Mouse (Mus musculus) embryonic facial prominence, embryonic 14.5 days (tissue): Measurements from ENCODE around the gene Rasl11b. TPM values are rescaled to one million over a fixed set of nuclear protein-coding genes. Genes with fewer than 3 reads are reported as not detected.

Source experiments
- ATAC-seq: fragments of 200-750 bp; cut with Nextera tagmentation; 2 replicates; pipeline ENCODE4 v1.8.0; 2017; ENCODE audit warnings: low read depth, moderate number of reproducible peaks, moderate TSS enrichment
- DNase-seq: peaks from one replicate; pipeline ENCODE4 v3.0.0-alpha.2; 2015; ENCODE audit warnings: low spot score
- H3K27ac ChIP-seq: fragments of 300-500 bp; sonication (generic); replicated peaks from 2 replicates; pipeline ENCODE4 v1.5.1; 2014; ENCODE audit warnings: low read depth, mild to moderate bottlenecking, low read length, moderate library complexity
- H3K27me3 ChIP-seq: fragments of 300-500 bp; sonication (generic); replicated peaks from 2 replicates; pipeline ENCODE4 v1.6.1; 2014; ENCODE audit warnings: low read length; ENCODE audit not compliant: control insufficient read depth, insufficient read depth
- H3K36me3 ChIP-seq: fragments of 300-500 bp; sonication (generic); 2 replicates; pipeline ENCODE4 v1.6.1; 2014; ENCODE audit warnings: low read length, mixed read lengths; ENCODE audit not compliant: control insufficient read depth, insufficient read depth
- H3K4me1 ChIP-seq: fragments of 300-500 bp; sonication (generic); 2 replicates; pipeline ENCODE4 v1.6.1; 2014; ENCODE audit warnings: antibody characterized with exemption, low read length; ENCODE audit not compliant: control insufficient read depth, insufficient read depth
- H3K4me2 ChIP-seq: fragments of 300-500 bp; sonication (generic); 2 replicates; pipeline ENCODE4 v1.6.1; 2014; ENCODE audit warnings: low read depth, mild to moderate bottlenecking, low read length, moderate library complexity, mixed read lengths
- H3K4me3 ChIP-seq: fragments of 300-500 bp; sonication (generic); 2 replicates; pipeline ENCODE4 v1.5.1; 2014; ENCODE audit warnings: low read depth, mild to moderate bottlenecking, low read length
- H3K9ac ChIP-seq: fragments of 300-500 bp; sonication (generic); 2 replicates; pipeline ENCODE4 v1.6.1; 2014; ENCODE audit warnings: low read depth, mild to moderate bottlenecking, low read length, moderate library complexity, mixed read lengths
- H3K9me3 ChIP-seq: fragments of 300-500 bp; sonication (generic); 2 replicates; pipeline ENCODE4 v1.6.1; 2016; ENCODE audit warnings: low read length; ENCODE audit not compliant: control insufficient read depth
- WGBS: fragments of 180-500 bp; shearing (Covaris S2); extraction: QIAGEN DNeasy Blood & Tissue Kit; methylation state at CpG from one replicate; pipeline ENCODE4 v1.1.7; 2014; 5-methylcytosine and 5-hydroxymethylcytosine counted together
- polyA plus RNA-seq: library from polyadenylated mRNA; unstranded; fragments of >200 nt; fragmentation: Nextera tagmentation; extraction: Ambion mirVana; gene quantifications from 2 replicates; pipeline ENCODE4 v1.2.1, GENCODE M21; 2014

Gene Rasl11b
- polyA plus RNA-seq, 1 experiment from 2014 or later = 62.9 TPM

DNA sequence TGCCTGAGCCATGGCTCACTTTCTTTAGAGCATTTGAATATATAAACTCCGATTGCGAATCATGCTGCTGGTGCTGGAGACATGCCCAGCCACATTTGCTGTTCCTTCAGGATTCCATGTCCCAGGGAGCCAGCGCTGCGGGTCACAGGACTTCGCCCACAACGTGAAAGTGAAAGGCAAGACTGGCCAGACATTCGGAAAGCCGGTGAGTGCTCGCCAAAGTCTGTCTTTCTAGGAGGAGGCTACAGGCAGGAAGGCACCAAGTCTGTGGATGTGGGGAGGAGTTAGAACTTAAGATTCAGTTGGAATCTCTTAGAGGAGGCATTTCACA lies 5.0 kb upstream of the Rasl11b start:
- Histone ChIP-seq H3K4me2 (peak overlapping the region; percentile 28), H3K4me1 (peaks cover 36% of the 10 kb centered on the region), H3K27ac (peak overlapping the region; percentile 30; the same call in 1 of the 2 replicates), H3K4me3 (no peak overlapping the region), H3K9ac (no peak overlapping the region), H3K9me3 (no peaks in the 10 kb centered on the region), H3K36me3 (no peaks in the 10 kb centered on the region), H3K27me3 (no peaks in the 10 kb centered on the region)
- 38% methylated on average over 9 of the region's 9 CpGs for WGBS
- peak; percentile 41 for DNase-seq
- ATAC-seq = no peak

DNA sequence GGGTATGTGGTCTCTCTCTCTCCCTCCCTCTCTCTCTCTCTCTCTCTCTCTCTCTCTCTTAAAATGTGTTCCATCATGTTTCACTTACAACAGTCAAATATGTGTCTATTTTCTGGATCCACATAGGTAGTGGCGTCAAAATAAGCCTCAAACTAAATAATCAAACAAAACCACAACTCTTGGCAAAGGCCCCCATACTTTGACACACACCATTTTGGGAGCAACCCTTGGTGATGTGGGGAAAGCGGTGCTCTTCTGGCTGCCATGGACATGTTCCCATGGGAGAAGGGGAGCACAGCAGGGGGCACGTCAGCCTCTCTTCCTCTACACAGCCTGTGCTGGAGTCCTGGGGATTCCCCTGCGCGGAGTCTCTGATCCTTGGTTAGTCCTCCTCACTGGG lies 4.2 kb upstream of the Rasl11b start:
- no peak overlapping the region for H3K27ac ChIP-seq
- no peak overlapping the region for H3K4me2 ChIP-seq
- WGBS = 65% methylated on average over 5 of the region's 5 CpGs
- no peaks in the 10 kb centered on the region for H3K9me3 ChIP-seq
- H3K4me1 ChIP-seq = peaks cover 36% of the 10 kb centered on the region
- DNase-seq = peak; percentile 26
- no peak overlapping the region for H3K9ac ChIP-seq
- no peak for ATAC-seq
- H3K27me3 ChIP-seq = no peaks in the 10 kb centered on the region
- H3K36me3 ChIP-seq = no peaks in the 10 kb centered on the region
- no peak overlapping the region for H3K4me3 ChIP-seq

DNA sequence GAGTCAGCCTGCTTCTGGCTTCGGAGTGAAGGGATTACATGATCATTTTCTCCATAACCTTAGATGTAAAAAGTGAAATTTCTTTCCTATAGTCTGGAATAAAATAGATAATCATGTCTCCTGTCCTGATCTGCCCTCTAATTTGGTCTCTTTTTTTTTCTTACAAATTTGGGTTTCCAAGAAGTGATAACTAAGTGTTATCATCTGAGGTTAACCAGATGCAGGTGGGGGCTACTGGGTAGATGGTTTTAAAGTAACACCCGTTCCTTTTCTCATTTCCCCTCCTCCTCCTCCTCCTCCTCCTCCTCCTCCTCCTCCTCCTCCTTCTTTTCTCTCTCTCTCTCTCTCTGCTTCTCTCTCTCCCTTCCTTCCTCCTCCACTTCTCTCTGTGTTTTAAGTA lies 2.1 kb upstream of the Rasl11b start:
- ATAC-seq (no peak), DNase-seq (no peak)
- Histone ChIP-seq H3K4me2 (no peak overlapping the region), H3K9me3 (no peaks in the 10 kb centered on the region), H3K27me3 (no peaks in the 10 kb centered on the region), H3K4me1 (peaks cover 46% of the 10 kb centered on the region), H3K36me3 (peaks cover 15% of the 10 kb centered on the region), H3K27ac (no peak overlapping the region), H3K9ac (no peak overlapping the region), H3K4me3 (no peak overlapping the region)
- WGBS = 58% methylated on average over 2 of the region's 2 CpGs

DNA sequence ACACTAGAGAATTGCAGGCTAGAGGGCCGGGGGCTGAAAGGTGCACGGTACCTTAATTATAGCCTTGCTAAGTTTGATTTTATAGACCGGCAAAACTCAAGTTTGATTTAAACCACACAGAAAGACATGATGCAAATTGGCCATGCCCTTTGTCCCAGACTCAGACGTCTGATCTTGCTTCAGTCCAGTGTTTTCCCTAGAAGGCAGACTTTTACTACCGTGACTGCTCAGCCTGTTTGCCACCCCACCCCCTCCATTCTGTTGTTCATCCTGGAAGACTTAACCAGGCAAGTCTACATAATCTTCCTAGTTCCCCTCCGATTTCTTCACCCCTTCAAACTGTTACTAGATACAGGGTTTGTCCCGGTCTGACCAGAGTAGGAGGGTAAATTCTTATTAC lies 1.5 kb upstream of the Rasl11b start:
- no peak for DNase-seq
- Histone ChIP-seq H3K4me3 (0 out of 2 replicates have a peak overlapping the region, but pooled peaks have one; percentile 96), H3K9ac (no peak overlapping the region), H3K27ac (no peak overlapping the region), H3K36me3 (peaks cover 21% of the 10 kb centered on the region), H3K4me1 (peaks cover 52% of the 10 kb centered on the region), H3K4me2 (peak overlapping the region; percentile 95), H3K27me3 (no peaks in the 10 kb centered on the region), H3K9me3 (no peaks in the 10 kb centered on the region)
- no peak for ATAC-seq
- 30% methylated on average over 7 of the region's 7 CpGs for WGBS

DNA sequence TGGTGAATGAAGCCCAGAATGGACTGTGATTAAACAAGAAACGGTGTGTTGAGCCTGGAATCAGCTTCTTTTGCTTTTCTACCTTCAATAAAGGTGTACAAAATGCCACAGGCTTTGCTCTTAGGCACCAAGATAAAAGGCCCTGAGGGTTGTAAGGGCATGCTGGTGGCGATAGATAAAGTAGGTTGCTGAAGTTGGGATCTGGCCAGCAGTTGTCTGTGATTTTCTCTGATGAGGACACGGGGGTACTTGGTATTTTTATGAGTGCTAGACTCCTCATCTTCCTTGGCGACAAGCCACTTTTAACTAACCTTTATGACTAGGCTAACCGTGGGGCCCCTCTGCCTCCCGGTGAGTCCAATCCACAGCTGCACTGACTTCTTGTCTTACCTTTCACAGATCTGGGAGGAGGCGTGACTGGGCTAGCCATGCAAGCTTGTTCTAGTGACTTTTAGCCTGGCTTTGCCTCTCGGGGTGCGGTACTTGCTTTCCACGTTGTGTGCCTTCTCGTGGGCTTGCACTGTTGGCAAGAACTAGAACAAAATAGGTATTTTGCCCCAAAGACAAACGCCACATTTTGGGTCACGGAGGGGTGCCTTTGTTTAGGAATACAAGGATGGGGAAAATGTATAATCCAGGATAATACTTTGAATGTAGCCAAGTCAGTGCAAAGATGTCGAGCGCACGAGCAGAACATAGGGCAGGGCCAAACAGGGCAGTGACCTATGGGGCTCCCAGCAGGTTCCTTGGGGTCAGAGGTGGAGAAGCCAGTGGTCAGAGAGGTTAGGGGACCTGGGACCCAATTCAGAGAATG lies 852 bp upstream of the Rasl11b start:
- ATAC-seq (no peak), DNase-seq (peak; percentile 40)
- H3K4me3 ChIP-seq = peak overlapping the region; percentile 96
- no peaks in the 10 kb centered on the region for H3K27me3 ChIP-seq
- peaks cover 56% of the 10 kb centered on the region for H3K4me1 ChIP-seq
- no peak overlapping the region; the same call in 1 of the 2 replicates for H3K27ac ChIP-seq
- H3K9ac ChIP-seq = peak overlapping the region; percentile 95
- 22% methylated on average over 16 of the region's 16 CpGs for WGBS
- no peaks in the 10 kb centered on the region for H3K9me3 ChIP-seq
- peaks cover 27% of the 10 kb centered on the region for H3K36me3 ChIP-seq
- peak overlapping the region; percentile 95 for H3K4me2 ChIP-seq

DNA sequence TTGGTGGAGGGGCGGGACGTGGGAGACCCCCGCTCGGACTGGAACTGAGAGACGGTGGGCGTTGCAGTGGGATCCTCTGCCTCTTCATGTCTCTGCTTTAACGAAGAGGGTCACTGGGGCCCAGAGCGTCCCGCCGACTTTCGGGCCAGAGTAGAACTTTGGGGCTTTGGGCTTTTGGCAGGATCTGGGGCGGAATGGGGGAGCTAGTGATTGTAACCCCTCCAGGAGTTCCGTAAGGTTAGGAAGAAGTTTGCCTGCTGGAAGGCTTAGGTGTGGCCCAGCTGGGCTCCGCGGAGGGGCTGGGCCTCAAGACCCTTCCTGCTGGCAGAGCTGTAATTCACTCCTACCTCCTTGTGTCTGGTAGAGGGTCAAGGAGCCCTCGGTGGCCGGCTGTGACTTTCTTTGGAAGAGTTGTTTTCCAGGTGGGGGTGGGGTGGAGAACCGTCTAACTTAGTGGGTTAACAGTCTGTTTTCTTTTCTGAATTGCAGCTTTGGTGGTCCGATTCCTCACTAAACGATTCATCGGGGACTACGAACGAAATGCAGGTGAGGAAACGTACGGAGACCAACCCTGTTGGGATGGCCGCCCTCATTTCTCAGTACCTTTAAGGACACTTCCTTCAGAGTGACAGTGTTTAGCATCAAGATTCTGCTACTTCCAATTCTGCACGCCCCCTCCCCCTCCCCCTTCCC lies 674 bp downstream of the Rasl11b start:
- Histone ChIP-seq H3K4me1 (peaks cover 51% of the 10 kb centered on the region), H3K9ac (peak overlapping the region; percentile 95), H3K4me3 (peak overlapping the region; percentile 96), H3K27me3 (no peaks in the 10 kb centered on the region), H3K4me2 (peak overlapping the region; percentile 95), H3K36me3 (peaks cover 35% of the 10 kb centered on the region), H3K9me3 (no peaks in the 10 kb centered on the region), H3K27ac (peak overlapping the region; percentile 91)
- ATAC-seq (no peak), DNase-seq (peak; percentile 28)
- under 1% methylated on average over 25 of the region's 27 CpGs for WGBS

DNA sequence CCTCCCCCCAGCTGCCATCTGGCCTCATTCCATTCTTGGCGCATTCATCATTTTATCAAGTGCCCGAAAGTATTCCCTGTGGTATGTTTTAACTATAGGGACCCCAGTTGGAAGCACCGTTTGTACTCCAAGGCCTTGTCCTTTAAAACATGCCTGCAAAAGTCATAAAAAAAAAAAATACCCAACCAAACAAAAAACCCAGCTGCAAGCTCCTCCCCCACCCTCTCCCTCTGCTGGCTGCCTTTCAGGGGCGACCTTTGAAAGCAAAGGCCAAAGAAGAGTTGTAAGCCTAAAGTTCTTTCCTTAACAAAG lies 1.2 kb downstream of the Rasl11b start:
- Histone ChIP-seq H3K4me3 (peak overlapping the region; percentile 96), H3K27ac (peak overlapping the region; percentile 91), H3K4me2 (peak overlapping the region; percentile 95), H3K4me1 (peaks cover 47% of the 10 kb centered on the region), H3K9ac (peak overlapping the region; percentile 95), H3K27me3 (no peaks in the 10 kb centered on the region), H3K36me3 (peaks cover 35% of the 10 kb centered on the region), H3K9me3 (no peaks in the 10 kb centered on the region)
- ATAC-seq (no peak), DNase-seq (no peak)
- WGBS = 3% methylated on average over 4 of the region's 4 CpGs

DNA sequence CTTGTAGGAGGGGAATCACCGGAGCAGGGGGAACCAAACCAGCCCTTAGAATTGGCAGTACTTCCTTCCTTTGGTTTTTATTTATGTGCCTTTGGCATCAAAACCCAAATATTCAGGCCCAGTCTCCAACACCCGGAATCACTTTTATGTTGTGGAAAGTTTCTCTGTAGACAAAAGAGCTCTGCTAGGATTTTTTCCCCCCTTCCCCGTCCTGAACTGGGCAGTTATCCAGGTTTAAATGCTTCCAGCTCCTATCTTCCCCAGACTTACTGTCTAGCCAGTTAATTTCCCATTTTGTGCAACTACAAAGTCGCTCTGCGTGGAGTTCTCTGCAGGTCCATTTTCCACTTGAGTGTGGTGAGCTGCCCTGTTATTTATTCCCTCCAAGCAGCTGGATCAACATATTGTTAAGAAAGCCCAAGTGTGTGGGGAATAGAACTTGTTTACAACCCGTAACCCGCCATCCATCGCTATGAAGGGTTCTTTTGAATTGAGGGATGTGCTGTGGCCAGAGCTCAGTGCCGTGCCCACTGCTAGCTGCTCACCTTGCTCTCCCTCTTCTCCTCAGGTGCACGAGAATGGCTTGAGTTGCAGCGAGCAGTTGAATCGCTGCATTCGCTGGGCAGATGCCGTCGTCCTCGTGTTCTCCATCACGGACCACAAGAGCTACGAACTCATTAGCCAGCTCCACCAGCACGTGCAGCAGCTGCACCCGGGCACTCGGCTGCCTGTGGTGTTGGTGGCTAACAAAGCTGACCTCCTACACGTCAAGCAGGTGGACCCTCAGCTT lies 2.6 kb downstream of the Rasl11b start:
- H3K4me3 ChIP-seq = peak overlapping the region; percentile 96
- ATAC-seq (peak; percentile 14; the same call in 1 of the 2 replicates), DNase-seq (peak; percentile 92)
- H3K9me3 ChIP-seq = no peaks in the 10 kb centered on the region
- H3K9ac ChIP-seq = peak overlapping the region; percentile 95
- H3K4me1 ChIP-seq = peaks cover 58% of the 10 kb centered on the region
- H3K27me3 ChIP-seq = no peaks in the 10 kb centered on the region
- peak overlapping the region; percentile 95 for H3K4me2 ChIP-seq
- peaks cover 35% of the 10 kb centered on the region for H3K36me3 ChIP-seq
- H3K27ac ChIP-seq = peak overlapping the region; percentile 91
- 48% methylated on average over 22 of the region's 22 CpGs for WGBS
